Mouse (Mus musculus) activated CD4-positive, CD25-positive, alpha-beta regulatory T cell, adult 4 months (primary cell): ENCODE results near the gene Gpr62. TPM values are rescaled to one million over a fixed set of nuclear protein-coding genes. Genes with fewer than 3 reads are reported as not detected.
A peak's percentile ranks its signal among the peaks of the same experiment; 100 is the strongest.

Experiments used
- ATAC-seq: one replicate; pipeline ENCODE4 v1.8.0; 2017
- polyA plus RNA-seq, 2 experiments: library from polyadenylated mRNA; unstranded; fragments of 100-300 nt; shearing (Covaris generic); gene quantifications; one replicate each; pipeline ENCODE4 v1.2.1; 2017

Gpr62 gene
- polyA plus RNA-seq, 2 experiments from 2014 or later, result not detected

DNA sequence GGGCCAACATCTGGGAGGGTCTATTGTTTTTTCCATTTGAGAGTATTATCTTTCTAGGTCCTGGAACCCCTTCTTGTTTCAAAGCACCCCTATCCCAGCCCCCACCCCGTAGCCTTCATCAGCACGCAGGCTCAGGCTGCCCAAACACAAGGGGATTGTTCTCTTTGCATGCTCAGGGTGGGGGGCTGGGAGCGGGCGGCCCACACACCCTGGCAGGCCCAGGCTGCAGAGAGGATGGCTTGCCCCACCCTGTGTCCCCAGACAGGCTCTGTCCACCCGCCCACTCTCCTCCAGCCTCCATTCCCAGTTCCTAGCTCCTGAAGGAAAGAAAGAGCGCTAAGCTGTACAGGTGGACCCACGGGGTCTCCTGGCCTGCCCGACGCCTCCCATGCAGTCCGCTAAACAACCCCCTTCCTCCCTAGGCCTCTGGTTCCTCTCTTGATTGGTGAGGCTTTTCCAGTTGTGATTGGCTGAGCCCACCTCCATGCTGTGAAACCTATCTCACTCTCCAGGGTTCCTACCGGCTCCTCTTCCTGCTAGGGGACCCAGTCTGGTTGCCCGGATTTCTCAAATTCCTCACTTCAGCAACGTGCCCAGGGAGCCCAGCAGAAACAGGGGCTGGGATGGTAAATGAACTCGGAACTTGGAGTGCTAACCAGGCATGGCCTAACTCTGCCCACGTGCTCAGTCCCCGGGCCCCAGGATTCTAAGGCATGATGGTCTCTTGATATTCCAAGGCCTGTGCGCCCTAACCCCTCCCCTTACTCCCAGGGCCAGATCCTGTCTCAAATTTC, 10.7 kb downstream of the Gpr62 start:
- ATAC-seq, result no peak

DNA sequence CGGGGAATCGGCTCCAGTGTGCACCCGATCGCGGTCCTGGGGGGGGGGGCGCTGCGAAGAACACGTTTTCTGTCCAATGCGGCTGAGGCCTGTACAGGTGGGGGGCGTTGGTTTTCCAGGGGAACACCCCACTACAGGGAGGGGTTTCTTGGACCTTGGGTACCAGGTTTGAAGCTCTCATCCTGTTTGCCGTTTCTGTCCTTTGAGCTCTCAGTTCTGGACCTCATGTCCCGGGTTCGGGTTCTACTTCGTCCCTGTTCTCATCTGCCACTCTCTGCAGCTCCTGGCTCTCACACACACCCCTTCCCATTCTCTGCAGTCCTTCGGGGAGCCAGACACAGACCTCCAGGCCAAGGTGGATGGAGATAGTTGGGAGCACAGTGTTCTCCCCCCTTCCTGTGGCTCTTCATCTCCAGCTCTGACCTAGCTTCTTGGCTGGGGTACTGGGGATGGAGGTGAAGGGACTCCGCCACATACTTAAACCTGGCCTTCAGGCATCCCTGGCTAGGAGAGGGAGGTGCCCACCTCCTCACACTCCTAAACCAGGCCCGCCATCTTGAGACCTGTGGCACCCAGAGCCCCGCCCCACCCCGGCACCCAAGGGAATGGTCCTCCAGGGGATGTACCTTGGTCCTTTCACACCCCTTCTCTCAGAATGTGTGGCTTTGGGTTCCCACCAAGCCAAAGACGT, 11.5 kb downstream of the Gpr62 start:
- no peak for ATAC-seq

DNA sequence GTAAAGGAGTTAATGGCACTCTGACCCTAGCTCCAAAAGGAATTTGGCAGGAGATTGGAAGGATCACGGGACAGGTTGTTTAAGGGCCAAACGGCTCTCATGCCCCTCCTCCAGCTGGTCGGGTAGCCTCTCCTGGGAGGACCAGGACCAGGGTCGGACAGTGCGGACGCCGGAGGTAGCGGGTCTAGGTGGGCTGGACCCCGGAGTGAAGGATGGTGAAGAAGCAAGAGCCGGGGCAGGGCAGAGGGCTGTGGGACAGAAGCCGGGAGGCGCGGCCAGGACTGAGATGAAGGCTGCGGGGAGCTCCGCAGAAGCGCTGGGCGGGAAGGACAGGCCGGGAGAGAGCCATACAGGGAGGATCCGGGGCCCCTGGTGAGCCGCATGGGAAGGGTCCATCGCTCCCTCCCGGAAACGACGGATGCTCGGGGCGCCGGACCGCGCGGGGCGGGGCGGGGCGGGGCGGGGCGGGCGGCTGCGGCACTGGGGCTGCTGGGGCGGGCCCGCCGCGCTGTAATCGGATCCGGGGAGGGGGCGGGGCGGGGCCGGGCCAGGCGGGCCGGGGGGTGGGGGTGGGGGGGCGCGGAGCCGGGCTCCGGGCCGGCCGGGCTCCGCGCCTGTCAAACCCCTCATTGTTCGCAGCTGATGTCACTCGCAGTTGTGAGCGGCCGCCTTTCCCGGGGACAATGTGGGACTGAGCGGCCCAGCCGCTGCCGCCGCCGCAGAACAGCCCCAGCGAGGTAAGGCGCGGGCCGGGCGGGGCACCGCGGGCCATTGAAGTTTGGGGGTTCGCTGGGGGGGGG, 12.3 kb downstream of the Gpr62 start, which contains the start of gene Pcbp4:
Gene Pcbp4, plus strand, starts transcription at position 21 of the 800 bp plus-strand sequence.
- ATAC-seq, result peak; percentile 69

DNA sequence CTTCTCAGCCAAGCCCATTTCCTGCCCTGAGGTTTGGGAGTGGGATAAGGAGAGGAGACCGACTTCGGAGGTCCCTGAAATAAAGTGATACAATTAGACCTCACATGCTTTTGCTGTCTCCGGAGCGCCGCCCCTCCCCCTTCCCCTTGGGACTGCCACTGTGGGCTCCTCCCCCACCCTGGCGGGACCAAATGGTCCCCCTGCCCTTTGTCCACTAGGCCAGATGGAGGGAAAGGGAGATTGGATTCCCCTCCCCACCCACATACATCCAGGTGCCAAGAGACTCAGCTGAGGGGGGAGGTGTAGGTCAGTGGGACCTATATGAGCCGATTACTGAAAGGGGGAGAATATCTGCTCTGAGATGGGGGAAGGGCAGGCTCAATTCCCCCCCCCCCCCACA, 12.9 kb downstream of the Gpr62 start:
- ATAC-seq, result no peak

DNA sequence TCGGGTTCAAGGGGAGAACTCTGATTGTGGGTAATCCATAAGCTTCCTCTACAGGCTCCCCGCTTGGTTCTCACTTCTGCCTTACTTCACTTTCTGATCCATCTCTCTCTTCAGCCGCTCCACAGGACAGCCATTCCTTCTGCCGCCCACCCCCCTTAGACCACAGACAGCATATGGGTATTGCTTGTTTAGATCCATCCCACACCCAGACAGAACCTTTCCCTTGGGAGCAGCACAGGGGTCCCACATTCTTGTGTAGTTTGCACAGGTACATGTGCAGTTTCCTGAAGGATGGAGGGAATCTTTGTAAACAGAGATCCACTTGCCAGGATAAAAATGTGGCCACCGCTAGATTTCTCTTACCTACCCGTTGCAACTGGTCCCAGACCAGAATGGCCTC, 13.4 kb downstream of the Gpr62 start:
- ATAC-seq, result no peak

DNA sequence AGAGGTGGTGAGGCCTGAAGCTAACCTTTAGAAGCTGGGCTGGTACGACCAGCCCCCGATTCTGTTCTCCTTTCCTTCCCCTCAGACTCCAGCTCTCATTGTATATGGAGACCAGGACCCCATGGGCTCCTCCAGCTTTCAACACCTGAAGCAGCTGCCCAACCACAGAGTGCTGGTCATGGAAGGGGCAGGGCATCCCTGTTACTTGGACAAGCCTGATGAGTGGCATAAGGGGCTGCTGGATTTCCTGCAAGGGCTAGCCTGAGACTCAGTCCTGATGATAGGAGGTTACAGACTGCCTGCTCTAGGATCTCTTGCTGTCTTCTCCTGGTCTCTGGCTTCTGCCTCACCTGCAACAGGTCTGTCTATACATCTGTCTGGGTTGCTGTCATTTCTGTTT, 13.8 kb downstream of the Gpr62 start:
- ATAC-seq, result no peak

DNA sequence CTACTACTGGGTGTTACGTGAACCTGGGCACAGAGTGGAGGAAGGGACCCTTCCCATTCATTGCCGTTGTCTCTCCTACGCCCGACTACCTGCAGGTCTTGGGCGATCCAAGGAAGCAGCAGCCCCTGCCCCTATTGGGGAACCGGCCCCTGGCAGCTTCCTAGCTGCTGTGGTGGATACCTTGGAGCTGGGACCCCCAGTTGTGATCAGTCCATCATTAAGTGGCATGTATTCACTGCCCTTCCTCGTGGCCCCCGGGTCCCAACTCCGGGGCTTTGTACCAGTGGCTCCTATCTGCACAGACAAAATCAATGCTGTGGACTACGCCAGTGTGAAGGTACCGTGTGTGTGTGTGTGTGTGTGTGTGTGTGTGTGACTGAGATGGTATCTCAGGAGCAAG, 14.4 kb downstream of the Gpr62 start:
- no peak for ATAC-seq

DNA sequence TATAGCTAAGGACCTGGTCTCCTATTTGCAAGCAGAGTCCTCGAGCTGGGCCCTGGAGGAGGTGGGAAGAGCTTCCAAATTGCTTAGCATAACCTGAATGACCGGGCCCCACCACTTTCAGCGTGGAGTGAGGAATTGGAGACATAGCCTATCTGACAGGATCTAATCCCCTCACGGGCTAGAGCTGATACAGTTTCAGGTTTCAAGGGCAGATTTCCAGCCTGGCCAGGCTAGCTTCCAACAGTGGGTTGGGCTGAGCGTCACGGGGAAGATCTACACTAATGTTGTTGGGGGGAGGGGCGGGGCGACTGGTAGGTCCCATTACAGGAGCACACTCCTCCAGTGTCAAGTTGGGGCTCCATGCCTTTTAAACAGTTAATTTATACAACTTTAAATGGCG, 15.1 kb downstream of the Gpr62 start:
- no peak for ATAC-seq

DNA sequence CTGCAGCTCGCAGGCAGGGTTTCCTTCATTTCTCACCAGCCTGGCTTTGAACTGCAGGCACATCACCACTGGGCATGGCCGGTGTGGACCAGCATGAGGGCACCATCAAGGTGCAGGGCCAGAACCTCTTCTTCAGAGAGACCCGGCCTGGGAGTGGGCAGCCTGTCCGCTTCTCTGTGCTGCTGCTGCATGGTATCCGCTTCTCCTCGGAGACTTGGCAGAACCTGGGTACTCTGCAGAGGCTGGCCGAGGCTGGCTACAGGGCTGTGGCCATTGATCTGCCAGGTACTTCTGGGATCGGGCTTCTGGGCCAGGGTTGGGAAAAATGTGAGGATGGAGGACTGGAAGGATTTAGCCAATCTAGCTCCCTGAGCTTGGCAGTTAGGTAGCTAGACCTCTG, 15.8 kb downstream of the Gpr62 start:
- no peak for ATAC-seq

DNA sequence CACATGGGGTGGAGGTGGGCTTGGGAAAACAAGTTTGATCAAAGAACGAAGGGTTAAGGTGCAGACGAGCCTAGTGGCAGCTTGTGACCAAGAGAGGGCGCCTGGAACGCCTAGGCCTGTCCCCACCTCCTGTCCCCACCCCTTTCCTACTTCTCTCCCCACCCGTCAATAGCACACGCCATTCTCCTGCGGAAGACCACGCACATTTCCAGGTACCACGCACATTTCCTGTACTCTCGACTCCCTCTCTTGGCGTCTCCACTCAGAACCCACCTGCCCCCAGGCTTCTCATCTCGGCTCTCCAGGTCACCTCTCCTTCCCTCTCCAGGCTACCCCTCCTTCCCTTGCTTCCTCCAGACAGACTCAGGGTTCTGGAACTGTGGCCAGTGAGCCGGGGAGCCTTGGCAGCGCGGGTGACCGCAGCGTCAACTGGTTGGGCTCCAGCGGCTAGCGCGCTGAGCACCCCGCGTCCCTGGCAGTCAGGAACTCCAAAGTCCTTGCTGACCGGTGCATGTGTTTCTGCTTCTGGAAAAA, 17.2 kb downstream of the Gpr62 start:
- peak; percentile 84 for ATAC-seq

DNA sequence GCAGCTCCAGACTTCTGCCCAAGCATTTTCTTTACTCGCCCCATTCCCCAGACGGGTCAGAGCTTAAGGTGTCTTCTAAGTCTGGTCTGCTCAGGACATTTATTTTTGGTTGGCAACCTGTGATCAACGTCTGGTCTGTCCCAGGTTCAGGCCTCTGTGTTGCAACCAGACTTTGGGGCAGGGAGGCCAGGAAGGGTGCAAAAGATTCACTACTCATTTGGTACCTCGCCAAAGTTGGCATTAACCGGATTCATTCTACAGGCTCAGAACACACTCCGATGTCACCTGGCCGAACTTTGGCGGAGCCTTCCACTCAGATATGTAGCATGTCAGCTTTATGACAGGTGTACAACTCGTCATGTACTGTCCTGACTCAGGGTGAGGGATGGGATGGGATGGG, 17.8 kb downstream of the Gpr62 start:
- ATAC-seq, result no peak

DNA sequence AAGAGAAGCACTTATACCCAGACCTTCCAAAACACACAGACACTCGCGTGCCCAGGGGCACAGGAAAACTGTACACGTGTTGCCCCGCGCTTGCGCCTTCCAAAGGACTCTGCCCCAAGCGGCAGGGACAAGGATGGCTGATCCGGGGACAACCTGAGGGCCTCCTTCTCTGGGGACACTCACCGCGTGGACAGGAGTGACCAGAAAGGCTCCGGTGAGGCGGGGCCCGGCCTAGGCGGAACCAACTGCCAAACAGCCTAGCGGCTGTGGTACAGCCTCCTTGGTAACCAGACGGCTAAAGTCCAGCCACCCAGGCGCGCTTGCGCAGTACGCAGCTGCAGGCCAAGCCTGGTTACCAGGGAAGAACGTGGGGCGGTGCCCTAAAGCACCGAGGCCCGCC, 18.4 kb downstream of the Gpr62 start, which contains the start of the genes Abhd14b and Abhd14a:
Gene Abhd14b, plus strand, starts transcription at position 112 of the 400 bp plus-strand sequence.
Gene Abhd14a, minus strand, starts transcription at position 331 of the 400 bp plus-strand sequence.
- peak; percentile 45 for ATAC-seq

DNA sequence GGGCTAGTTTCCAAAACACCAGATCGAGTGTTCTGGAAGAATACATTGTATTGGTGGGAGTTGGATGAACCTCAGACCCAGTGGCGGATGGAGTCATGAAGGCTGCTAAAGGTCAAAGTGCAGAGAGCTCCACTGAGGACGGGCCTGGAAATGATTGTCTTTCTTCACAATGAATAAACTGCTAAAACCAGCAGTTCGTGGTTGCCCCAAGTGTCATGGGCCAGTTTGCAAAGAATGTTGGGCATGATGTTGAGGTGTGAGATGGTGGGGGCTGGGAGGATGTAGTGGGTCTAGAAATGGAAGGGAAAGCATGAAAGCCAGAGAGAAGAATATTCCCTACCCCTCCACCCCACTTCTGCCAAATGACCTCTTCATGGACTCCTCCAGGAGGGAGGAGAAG, 20.9 kb downstream of the Gpr62 start:
- no peak for ATAC-seq

DNA sequence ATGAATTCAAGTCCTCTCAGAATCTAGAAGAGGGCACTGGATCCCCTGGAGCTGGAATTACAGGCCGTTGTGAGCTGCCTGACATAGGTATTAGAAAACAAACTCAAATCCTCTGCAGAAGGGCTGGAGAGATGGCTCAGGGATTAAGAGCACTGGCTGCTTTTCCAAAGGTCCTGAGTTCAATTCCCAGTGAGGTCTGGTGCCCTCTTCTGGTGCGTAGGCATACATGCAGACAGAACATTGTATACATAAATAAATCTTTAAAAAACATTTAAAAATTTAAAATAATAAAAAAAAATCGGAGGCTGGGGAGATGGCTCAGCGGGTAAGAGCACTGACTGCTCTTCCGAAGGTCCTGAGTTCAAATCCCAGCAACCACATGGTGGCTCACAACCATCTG, 23.1 kb downstream of the Gpr62 start:
- ATAC-seq, result no peak

DNA sequence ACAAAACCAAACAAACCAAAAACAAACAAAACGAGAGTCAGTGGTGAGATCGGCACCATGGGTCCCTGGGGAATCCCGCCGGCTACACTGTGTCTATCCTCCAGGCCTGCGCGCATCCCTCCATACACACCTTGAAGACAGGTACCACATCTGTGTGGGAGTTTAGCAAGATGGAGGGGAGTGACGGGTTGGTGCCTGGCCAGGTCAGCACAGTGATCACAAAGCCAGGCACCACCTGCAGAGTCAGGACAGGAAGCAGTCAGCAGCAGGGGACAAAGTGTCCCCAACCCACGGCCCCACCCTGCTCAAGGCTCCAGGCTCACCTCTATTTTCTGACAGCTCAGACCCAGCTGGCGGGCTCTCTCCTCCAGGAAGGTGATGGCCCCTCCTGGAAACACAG, 29.2 kb downstream of the Gpr62 start:
- no peak for ATAC-seq

DNA sequence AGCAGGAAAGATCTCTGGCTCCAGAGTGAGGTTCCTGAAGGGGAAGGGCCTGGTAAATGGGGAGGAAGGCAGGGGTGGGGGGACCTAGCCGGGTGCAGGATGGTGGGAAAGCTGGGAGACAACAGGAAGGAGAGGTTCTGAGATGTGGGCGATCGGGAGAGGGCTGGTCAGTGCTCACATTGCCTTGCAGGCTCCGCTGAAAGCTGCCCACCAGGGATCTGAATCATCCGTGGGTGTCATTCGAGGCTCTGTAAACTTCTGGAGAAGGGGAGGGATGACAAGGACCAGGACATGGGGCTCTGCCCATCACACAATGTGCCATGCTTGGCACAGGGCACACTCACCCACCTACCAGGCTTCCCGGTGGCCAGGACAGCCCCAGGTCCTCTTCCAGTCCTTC, 32.3 kb downstream of the Gpr62 start:
- ATAC-seq, result no peak

DNA sequence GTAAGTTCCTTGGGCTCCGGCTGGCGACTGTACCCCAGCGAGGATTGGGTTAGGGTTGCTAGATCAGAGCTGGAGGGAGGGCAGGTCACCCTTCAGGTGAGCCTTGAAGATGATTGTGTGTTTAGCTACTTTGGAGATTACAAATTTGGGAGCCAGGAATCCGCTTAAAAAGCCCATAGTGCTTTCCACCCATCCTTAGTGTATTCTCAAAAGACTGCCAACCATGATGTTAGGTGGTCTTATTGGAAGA, 35.8 kb downstream of the Gpr62 start:
- no peak for ATAC-seq

DNA sequence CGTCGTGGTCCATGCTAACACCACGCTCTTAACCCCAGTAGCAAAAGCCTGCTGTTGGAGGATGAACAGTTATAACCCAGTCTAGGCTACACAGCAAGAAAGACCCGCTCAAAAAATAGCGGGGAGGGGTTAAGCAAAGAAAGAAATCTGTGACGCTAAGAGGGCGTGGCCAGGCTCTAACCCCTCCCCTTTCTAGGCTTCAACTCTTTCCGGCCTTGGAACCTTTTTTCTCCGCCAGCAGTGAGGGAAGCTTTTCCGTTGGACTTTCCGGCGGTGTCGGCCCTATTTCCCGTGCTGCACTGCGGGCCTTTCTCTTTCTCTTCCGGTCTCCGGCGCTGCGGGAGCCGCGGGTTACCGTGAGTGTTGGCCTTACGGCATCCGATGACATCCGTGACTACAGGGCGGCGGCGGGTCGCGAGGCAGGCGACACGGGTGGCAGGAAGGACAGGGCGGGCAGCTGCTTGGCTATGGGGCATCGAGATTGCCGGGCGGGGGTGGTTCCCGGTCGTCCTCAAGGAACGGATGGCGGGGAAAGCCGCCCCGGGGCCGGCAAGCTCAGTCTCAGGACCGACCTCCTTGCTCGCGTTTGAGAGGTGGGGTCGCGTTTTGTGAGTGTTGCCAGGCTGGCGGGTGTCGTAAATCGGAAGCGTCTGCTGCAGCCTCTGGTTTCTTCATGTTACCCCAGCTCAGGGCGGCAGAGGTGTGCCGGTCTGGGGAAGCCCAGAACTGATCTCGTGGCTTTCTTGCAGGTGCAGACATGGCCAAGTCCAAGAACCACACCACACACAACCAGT, 36.3 kb downstream of the Gpr62 start, which contains the start of gene Rpl29:
Gene Rpl29, plus strand, starts transcription at position 234 of the 794 bp plus-strand sequence.
- ATAC-seq, result peak; percentile 93

DNA sequence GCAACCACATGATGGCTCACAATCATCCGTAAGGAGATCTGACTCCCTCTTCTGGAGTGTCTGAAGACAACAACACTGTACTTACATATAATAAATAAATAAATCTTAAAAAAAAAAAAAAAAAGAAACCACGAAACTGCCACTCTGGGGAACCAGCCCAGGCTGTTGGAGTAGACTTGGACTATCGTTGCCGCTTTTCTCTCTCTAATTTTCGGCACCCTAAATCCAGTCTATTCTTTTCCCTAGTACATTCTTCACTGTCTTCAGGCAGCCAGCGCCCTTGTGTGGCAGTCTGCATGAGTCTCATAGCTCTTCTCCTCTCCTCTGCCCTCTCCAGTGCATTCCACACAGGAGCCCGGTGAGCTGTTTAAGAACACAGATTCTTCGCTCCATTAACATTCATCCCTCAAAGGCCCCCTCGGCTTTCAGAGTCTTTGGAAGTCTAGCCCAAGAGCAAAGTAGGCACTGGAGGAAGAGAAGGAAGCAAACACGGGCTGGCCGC, 37.0 kb downstream of the Gpr62 start:
- peak; percentile 10 for ATAC-seq

DNA sequence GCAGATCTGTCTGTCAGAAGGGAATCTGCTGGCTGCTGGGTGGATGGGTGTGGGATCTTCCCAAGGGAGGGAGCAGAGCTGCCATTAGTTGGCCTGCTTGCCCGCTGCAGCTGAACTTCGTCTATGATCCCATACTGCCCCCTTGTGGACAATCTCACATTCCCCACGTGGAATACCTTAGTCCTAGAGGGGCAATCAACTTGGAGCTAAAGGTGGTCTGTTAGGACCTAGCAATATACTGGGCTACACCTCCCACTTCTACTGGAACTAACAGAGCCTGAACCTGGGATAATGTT, 43.9 kb downstream of the Gpr62 start:
- peak; percentile 65 for ATAC-seq

DNA sequence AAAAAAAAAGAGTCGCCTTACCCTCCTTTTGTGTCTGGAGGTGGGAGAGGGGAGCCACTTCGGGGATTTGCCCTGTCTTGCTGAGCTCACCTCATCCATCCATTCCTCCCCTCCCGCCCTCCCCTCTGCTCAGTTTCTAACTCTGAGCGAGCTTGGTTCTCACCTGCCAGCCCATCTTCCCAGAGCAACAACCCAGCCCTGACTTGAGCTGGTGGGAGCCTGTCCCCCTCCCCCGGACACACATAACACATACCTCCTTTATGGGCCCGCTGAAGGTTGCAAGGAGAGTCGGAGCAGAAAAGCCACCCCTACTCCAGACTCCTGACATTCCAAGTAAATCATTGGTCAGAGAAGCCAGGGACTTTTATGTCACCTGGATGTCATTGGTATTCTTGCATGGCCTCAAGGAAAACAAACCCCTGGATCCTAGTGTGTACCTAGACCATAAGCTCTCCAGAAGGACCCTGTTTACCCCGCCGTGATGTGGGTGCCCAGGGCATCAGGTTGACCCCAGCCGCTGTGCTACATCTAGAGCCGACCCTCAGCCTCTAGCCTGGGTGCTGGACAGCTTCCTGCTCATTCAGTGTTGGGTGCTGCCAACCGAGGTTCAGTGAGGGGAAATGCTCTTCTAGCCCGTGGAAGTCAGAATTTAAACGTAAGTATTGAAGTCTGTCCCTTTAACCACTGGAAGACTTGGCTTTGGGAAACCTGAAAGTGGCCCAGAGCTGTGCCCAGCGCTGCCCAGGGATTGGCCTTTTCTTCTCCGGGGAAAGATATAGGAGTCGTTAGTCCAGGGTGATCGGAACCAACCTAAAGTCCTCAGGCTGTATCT, 44.5 kb downstream of the Gpr62 start:
- no peak for ATAC-seq
